Mouse (Mus musculus): ENCODE results near the gene Olfr1316. TPM values are rescaled to one million over a fixed set of nuclear protein-coding genes. Genes with fewer than 3 reads are reported as not detected.

Gene Olfr1316
- polyA plus RNA-seq (2012): not detected in 2 replicates

DNA sequence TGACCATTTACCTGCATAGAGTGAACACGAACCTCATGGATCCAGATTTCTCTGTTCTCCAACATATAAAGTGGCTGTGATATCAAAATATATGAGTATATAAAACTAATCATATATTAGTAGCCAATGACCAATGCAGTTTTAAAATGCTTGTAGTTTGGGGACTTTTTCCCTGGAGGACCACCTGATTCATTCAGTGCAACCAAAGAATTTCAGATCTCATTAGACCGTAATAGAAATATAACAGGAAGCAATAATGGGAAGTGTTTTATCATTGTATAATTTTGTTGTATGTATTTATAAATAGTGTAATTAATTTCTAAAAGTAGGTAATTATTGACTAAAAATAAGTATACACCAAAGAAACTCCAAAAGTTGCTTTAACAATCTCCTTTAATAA, at the start of gene Olfr1316:
TSS of gene Olfr1316 (minus strand) at position 101 of the 400 bp plus-strand sequence.
- Histone ChIP-seq H3K9me3 (ENCODE audit: control insufficient read depth, low read length) (no peaks in the 10 kb centered on the region), H3K36me3 (ENCODE audit: control insufficient read depth) (no peaks in the 10 kb centered on the region), H3K4me1 (ENCODE audit: control insufficient read depth) (no peaks in the 10 kb centered on the region), H3K27me3 (ENCODE audit: control insufficient read depth) (no peaks in the 10 kb centered on the region), H3K4me3 (replicated peaks) (no peak within 1 kb of the TSS)
- TF ChIP-seq GATA1 (IDR thresholded peaks at IDR 0.05; ENCODE audit: low read length): no peak
- no peak for TF ChIP-seq TAL1 (IDR thresholded peaks at IDR 0.05; ENCODE audit: low read length)

DNA sequence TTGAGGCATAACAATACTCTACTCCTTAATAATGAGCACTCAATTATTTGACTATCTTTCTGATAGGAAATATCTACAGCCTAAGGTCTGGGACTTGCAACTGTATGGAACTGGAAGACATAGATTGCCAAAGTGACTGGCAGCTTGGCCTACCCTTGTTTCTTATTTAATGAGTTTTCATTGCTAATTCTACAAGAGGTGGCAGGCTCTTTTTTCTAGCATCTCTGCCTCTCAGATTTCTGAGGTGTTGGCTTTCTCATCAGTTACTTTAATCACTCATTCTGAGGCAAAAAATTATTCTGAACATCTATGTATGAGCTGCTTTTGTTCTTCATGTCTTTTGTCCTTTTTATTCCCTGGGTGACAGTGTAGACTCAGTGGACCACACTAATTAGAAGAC, 19.1 kb upstream of the Olfr1316 start, which contains the start of gene Olfr1318:
TSS of gene Olfr1318 (plus strand) at position 301 of the 400 bp plus-strand sequence.
- no peak for TF ChIP-seq TAL1 (IDR thresholded peaks at IDR 0.05; ENCODE audit: low read length)
- Histone ChIP-seq H3K36me3 (ENCODE audit: control insufficient read depth) (no peaks in the 10 kb centered on the region), H3K9me3 (ENCODE audit: control insufficient read depth, low read length) (no peaks in the 10 kb centered on the region), H3K27me3 (ENCODE audit: control insufficient read depth) (no peaks in the 10 kb centered on the region), H3K4me3 (replicated peaks) (no peak within 1 kb of the TSS), H3K4me1 (ENCODE audit: control insufficient read depth) (no peaks in the 10 kb centered on the region)

DNA sequence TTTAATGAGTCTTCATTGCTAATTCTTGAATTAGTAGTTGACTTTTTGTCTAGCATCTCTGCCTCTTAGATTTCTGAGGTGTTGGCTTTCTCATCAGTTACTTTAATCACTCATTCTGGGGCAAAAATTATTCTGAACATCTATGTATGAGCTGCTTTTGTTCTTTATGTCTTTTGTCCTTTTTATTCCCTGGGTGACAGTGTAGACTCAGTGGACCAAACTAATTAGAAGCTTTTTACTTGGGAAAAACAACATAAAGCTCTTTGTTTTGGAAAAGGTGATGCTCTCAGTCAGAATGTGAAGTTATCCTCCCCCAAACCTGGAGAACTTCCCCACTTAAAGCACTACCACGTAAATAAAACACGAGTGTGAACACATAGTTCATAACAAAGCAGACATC, 5.3 kb upstream of the Olfr1316 start, which contains the start of gene Olfr1317:
TSS of gene Olfr1317 (plus strand) at position 301 of the 400 bp plus-strand sequence.
- H3K27me3 ChIP-seq (ENCODE audit: control insufficient read depth): no peaks in the 10 kb centered on the region
- no peak within 1 kb of the TSS for H3K4me3 ChIP-seq (replicated peaks)
- no peaks in the 10 kb centered on the region for H3K36me3 ChIP-seq (ENCODE audit: control insufficient read depth)
- H3K9me3 ChIP-seq (ENCODE audit: control insufficient read depth, low read length): no peaks in the 10 kb centered on the region
- H3K4me1 ChIP-seq (ENCODE audit: control insufficient read depth): no peaks in the 10 kb centered on the region
- TF ChIP-seq TAL1 (IDR thresholded peaks at IDR 0.05; ENCODE audit: low read length) (no peak), GATA1 (IDR thresholded peaks at IDR 0.05; ENCODE audit: low read length) (no peak)

DNA sequence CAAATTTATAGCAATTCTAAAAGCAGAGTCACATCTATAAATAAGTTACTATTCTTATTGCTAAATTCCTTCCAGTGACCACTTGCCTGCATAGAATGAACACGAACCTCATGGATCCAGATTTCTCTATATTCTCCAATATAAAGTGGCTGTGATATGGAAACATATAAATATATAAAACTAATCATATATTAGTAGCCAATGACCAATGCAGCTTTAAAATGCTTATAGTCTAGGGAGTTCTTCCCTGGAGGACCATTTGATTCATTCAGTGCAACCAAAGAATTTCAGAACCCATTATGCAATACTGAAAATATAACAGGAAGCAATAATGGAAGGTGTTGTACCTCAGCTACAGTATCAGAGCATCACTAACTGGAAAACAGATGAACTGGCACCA, 19.4 kb downstream of the Olfr1316 start, which contains the start of gene Olfr1315-ps1:
TSS of gene Olfr1315-ps1 (minus strand) at position 101 of the 400 bp plus-strand sequence.
- Histone ChIP-seq H3K4me3 (replicated peaks) (no peak within 1 kb of the TSS), H3K36me3 (ENCODE audit: control insufficient read depth) (no peaks in the 10 kb centered on the region), H3K4me1 (ENCODE audit: control insufficient read depth) (no peaks in the 10 kb centered on the region), H3K9me3 (ENCODE audit: control insufficient read depth, low read length) (no peaks in the 10 kb centered on the region), H3K27me3 (ENCODE audit: control insufficient read depth) (no peaks in the 10 kb centered on the region)
- TF ChIP-seq GATA1 (IDR thresholded peaks at IDR 0.05; ENCODE audit: low read length) (no peak), TAL1 (IDR thresholded peaks at IDR 0.05; ENCODE audit: low read length) (no peak)

- H3K27me3 ChIP-seq (ENCODE audit: control insufficient read depth): no peaks in the 10 kb centered on the region
- TF ChIP-seq TAL1 (IDR thresholded peaks at IDR 0.05; ENCODE audit: low read length): no peak
- no peak for TF ChIP-seq GATA1 (IDR thresholded peaks at IDR 0.05; ENCODE audit: low read length)
- no peaks in the 10 kb centered on the region for H3K9me3 ChIP-seq (ENCODE audit: control insufficient read depth, low read length)
- H3K4me3 ChIP-seq (replicated peaks): no peak within 1 kb of the TSS
- H3K4me1 ChIP-seq (ENCODE audit: control insufficient read depth): no peaks in the 10 kb centered on the region
- H3K36me3 ChIP-seq (ENCODE audit: control insufficient read depth): no peaks in the 10 kb centered on the region
These were observed 38.1 kb downstream of the Olfr1316 start, which contains the start of gene Olfr1314 for GRCm38 (mm10) chr2:112096681-112097080. Olfr1314 (minus strand) TSS chr2:112096781.

- Histone ChIP-seq H3K27me3 (ENCODE audit: control insufficient read depth) (no peaks in the 10 kb centered on the region), H3K9me3 (ENCODE audit: control insufficient read depth, low read length) (no peaks in the 10 kb centered on the region), H3K36me3 (ENCODE audit: control insufficient read depth) (no peaks in the 10 kb centered on the region), H3K4me1 (ENCODE audit: control insufficient read depth) (no peaks in the 10 kb centered on the region), H3K4me3 (replicated peaks) (no peak within 1 kb of the TSS)
- TF ChIP-seq GATA1 (IDR thresholded peaks at IDR 0.05; ENCODE audit: low read length): no peak
- TF ChIP-seq TAL1 (IDR thresholded peaks at IDR 0.05; ENCODE audit: low read length): no peak
These were observed 57.0 kb downstream of the Olfr1316 start, which contains the start of gene Olfr1313 for GRCm38 (mm10) chr2:112077743-112078142. Olfr1313 (minus strand) TSS chr2:112077843.

Other genes with a start within 250 kb of the Olfr1316 start
- gene Olfr1306, start 218.7 kb downstream of the Olfr1316 start, polyA plus RNA-seq (2012): not detected in 2 replicates
- gene Olfr1307, start 185.5 kb downstream of the Olfr1316 start, polyA plus RNA-seq (2012): not detected in 2 replicates
- gene Olfr1308, start 170.0 kb downstream of the Olfr1316 start, polyA plus RNA-seq (2012): not detected in 2 replicates
- gene Olfr1309, start 144.7 kb downstream of the Olfr1316 start, polyA plus RNA-seq (2012): not detected in 2 replicates
- gene Olfr1310, start 122.3 kb downstream of the Olfr1316 start, polyA plus RNA-seq (2012): not detected in 2 replicates
- not detected in 2 replicates for gene Olfr1311, start 110.6 kb downstream of the Olfr1316 start, polyA plus RNA-seq (2012)
- not detected in 2 replicates for gene Olfr1312, start 84.7 kb downstream of the Olfr1316 start, polyA plus RNA-seq (2012)
- gene Olfr1313, start 57.1 kb downstream of the Olfr1316 start, polyA plus RNA-seq (2012): not detected in 2 replicates
- gene Olfr1314, start 38.2 kb downstream of the Olfr1316 start, polyA plus RNA-seq (2012): not detected in 2 replicates
- not detected in 2 replicates for gene Olfr1315-ps1, start 19.5 kb downstream of the Olfr1316 start, polyA plus RNA-seq (2012)
- gene Olfr1317, start 5.4 kb upstream of the Olfr1316 start, polyA plus RNA-seq (2012): 0.03 TPM in 1 of 2 replicates, not detected in the other
- gene Olfr1318, start 19.2 kb upstream of the Olfr1316 start, polyA plus RNA-seq (2012): 0.03 TPM in 1 of 2 replicates, not detected in the other
- 0.11 and 0.85 TPM in 2 replicates for gene Lpcat4, start 104.5 kb upstream of the Olfr1316 start, polyA plus RNA-seq (2012)
- gene Nutm1, start 124.3 kb upstream of the Olfr1316 start, polyA plus RNA-seq (2012): not detected in 2 replicates
- 1.5 and 1.9 TPM in 2 replicates for gene Nop10, start 126.9 kb upstream of the Olfr1316 start, polyA plus RNA-seq (2012)
- 0.24 and 0.47 TPM in 2 replicates for gene Slc12a6, start 130.8 kb upstream of the Olfr1316 start, polyA plus RNA-seq (2012)
- gene Gm21985, start 131.3 kb upstream of the Olfr1316 start, polyA plus RNA-seq (2012): not detected in 2 replicates
- gene Emc4, start 233.1 kb upstream of the Olfr1316 start, polyA plus RNA-seq (2012): 0.78 and 1.1 TPM in 2 replicates
- 0.14 and 0.29 TPM in 2 replicates for gene Katnbl1, start 244.2 kb upstream of the Olfr1316 start, polyA plus RNA-seq (2012)

Data from erythroblast, embryonic 14.5 days (primary cell).